Mouse (Mus musculus) heart, adult 2 months (tissue): ENCODE measurements at regions not wholly inside any gene's neighbourhood (a gene's known extent, or its start where the extent isn't known, plus 50 kb on each side); places are given as distances from the start of the nearest gene placed in this dataset.

ENCODE experiments used
- DNase-seq, 2 experiments: peaks; one replicate each; pipeline ENCODE4 v3.0.0; 2021
- H3K27ac ChIP-seq: fragments of 200-600 bp; 2 replicates; pipeline ENCODE4 v1.8.1; 2022
- H3K27me3 ChIP-seq: fragments of 200-500 bp; 2 replicates; pipeline ENCODE4 v1.6.1; 2012; ENCODE audit warnings: mild to moderate bottlenecking, low read length, inconsistent platforms, mixed read lengths; ENCODE audit not compliant: control insufficient read depth, insufficient read depth
- H3K36me3 ChIP-seq: fragments of 200-500 bp; 2 replicates; pipeline ENCODE4 v1.6.1; 2012; ENCODE audit warnings: low read length, inconsistent platforms; ENCODE audit not compliant: control insufficient read depth, insufficient read depth
- H3K4me1 ChIP-seq: fragments of 200-500 bp; 2 replicates; pipeline ENCODE4 v1.6.1; 2011; ENCODE audit warnings: low read length; ENCODE audit not compliant: control insufficient read depth, insufficient read depth
- H3K4me3 ChIP-seq: fragments of 200-600 bp; 2 replicates; pipeline ENCODE4 v1.8.1; 2022
- H3K79me2 ChIP-seq: fragments of 200-500 bp; replicated peaks from 2 replicates; pipeline ENCODE4 v1.6.1; 2012; ENCODE audit warnings: mild to moderate bottlenecking, inconsistent platforms, low read length, moderate library complexity, mixed read lengths; ENCODE audit not compliant: control insufficient read depth, insufficient read depth
- H3K9ac ChIP-seq: fragments of 200-500 bp; 2 replicates; pipeline ENCODE4 v1.6.1; 2012; ENCODE audit warnings: low read depth, mild to moderate bottlenecking, control low read depth, inconsistent platforms, low read length, mixed read lengths
- CTCF ChIP-seq: fragments of 200-600 bp; IDR thresholded peaks from 2 replicates; pipeline ENCODE4 v1.8.1; 2022; ENCODE audit warnings: antibody characterized with exemption, mild to moderate bottlenecking, moderate library complexity
- EP300 ChIP-seq: fragments of 200-500 bp; IDR thresholded peaks from 2 replicates; pipeline ENCODE4 v1.6.1; 2011; ENCODE audit warnings: low read depth, low read length, control low read depth; ENCODE audit not compliant: insufficient read depth
- POLR2A ChIP-seq: fragments of 200-500 bp; IDR thresholded peaks from 2 replicates; pipeline ENCODE4 v1.6.1; 2011; ENCODE audit warnings: mild to moderate bottlenecking, low read depth, low read length, control low read depth; ENCODE audit not compliant: insufficient read depth
- WGBS: fragments of 180-500 bp; shearing (Covaris S2); methylation state at CpG from one replicate; pipeline ENCODE4 v1.1.7; 2018; 5-methylcytosine and 5-hydroxymethylcytosine counted together
- intact Hi-C: fragments of 180-260 bp; cut with DNase I; formaldehyde crosslinking; loops from one replicate; pipeline ENCODE4 v1.15.1; 2025

DNA sequence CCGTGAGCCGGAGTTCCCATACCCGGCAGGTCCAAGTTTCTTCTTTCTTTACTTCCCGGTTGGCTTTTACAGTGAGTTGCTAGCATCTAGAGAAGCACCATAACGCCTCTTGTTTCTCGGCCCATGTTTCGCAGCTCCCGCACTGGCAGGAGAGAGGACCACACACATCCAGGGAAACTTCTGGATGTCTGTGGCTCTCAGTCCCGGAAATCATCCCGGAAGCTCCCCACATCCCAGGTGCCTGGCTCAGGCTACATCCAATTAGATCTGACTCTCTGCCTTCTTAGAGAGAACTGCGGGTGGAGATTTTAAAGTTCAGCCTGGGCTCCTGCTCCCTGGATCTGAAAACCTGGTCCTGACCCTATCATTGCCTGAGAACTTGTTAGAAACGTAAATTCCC is 146.8 kb upstream of the Mylip start:
- TF ChIP-seq EP300 (no peak), CTCF (no peak), POLR2A (no peak)
- no peak overlapping the region for H3K4me3 ChIP-seq
- H3K4me1 ChIP-seq: no peaks in the 10 kb centered on the region
- 71% methylated on average over 12 of the region's 12 CpGs for WGBS
- H3K36me3 ChIP-seq: peaks cover 3% of the 10 kb centered on the region; the same call in 1 of the 2 replicates
- no peaks in the 10 kb centered on the region for H3K27me3 ChIP-seq
- no peak overlapping the region for H3K9ac ChIP-seq
- DNase-seq: no peak
- intact Hi-C loops: no loop called here
- H3K27ac ChIP-seq: no peak overlapping the region
- no peaks in the 10 kb centered on the region for H3K79me2 ChIP-seq

DNA sequence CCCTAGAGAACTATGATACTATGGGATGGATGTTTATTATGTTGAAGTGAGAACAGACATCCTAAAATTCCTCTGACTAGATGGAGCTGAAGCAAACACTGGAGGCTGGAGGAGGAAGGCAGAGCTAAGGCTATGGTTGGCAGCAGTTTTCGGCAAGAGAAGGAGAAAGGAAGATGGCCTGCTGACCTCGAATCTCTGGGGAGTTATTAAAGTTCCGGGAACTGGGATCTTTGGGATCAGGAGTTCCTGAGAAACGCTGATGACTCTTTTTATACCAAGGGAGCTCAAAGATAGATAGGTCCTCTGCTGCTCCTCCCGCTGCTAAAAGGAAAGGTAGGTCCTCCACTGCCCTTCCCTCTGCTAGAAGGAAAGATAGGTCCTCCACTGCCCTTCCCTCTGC is 143.9 kb upstream of the Mylip start:
- Histone ChIP-seq H3K79me2 (no peaks in the 10 kb centered on the region), H3K36me3 (peaks cover 3% of the 10 kb centered on the region; the same call in 1 of the 2 replicates), H3K27me3 (no peaks in the 10 kb centered on the region), H3K9ac (no peak overlapping the region), H3K4me1 (no peaks in the 10 kb centered on the region), H3K4me3 (no peak overlapping the region), H3K27ac (no peak overlapping the region)
- no peak for TF ChIP-seq EP300
- no peak for TF ChIP-seq POLR2A
- TF ChIP-seq CTCF: no peak
- intact Hi-C loops: no loop called here
- 26% methylated on average over 5 of the region's 5 CpGs for WGBS
- no peak for DNase-seq

- Histone ChIP-seq H3K4me3 (no peak overlapping the region), H3K9ac (no peak overlapping the region), H3K4me1 (no peaks in the 10 kb centered on the region), H3K27ac (no peak overlapping the region), H3K36me3 (peaks cover 3% of the 10 kb centered on the region; the same call in 1 of the 2 replicates), H3K27me3 (no peaks in the 10 kb centered on the region), H3K79me2 (no peaks in the 10 kb centered on the region)
- TF ChIP-seq POLR2A: no peak
- no peak for TF ChIP-seq CTCF
- no peak for TF ChIP-seq EP300
- no peak for DNase-seq
- WGBS: 76% methylated on average over 2 of the region's 2 CpGs
- intact Hi-C loops: no loop called here
Measured at GRCm38 (mm10) chr13:45246341-45246740, 143.2 kb upstream of the Mylip start.

DNA sequence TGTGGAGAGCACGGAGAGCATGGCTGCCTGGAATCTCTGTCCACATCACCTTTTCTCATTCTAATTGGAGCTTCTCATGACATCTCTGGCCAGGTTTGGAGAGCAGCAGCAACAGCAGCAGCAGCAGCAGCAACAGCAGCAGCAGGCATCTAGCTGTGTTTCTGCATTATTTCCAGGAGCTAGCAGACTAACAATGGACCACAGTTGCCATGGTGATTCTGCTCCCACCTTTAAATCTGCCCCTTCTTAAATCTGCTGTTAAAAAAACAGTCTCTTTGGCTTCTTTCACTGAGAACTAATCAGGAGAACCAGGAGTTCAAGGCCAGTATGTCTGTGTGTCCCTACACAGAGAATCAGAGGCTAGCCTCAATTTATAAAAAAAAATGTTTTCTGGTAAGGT is 139.5 kb upstream of the Mylip start:
- TF ChIP-seq CTCF (no peak), POLR2A (no peak), EP300 (no peak)
- Histone ChIP-seq H3K27ac (no peak overlapping the region), H3K9ac (no peak overlapping the region), H3K27me3 (no peaks in the 10 kb centered on the region), H3K4me3 (no peak overlapping the region), H3K4me1 (no peaks in the 10 kb centered on the region), H3K36me3 (peaks cover 3% of the 10 kb centered on the region; the same call in 1 of the 2 replicates), H3K79me2 (no peaks in the 10 kb centered on the region)
- 81% methylated on average over 1 of the region's 1 CpGs for WGBS
- DNase-seq: no peak
- intact Hi-C loops: no loop called here

GRCm38 (mm10) chr13:45251068-45251467 is 138.5 kb upstream of the Mylip start:
- peaks cover under 1% of the 10 kb centered on the region; the same call in 1 of the 2 replicates for H3K36me3 ChIP-seq
- no peak for DNase-seq
- TF ChIP-seq POLR2A (no peak), CTCF (no peak)
- no peaks in the 10 kb centered on the region for H3K27me3 ChIP-seq
- no peaks in the 10 kb centered on the region for H3K79me2 ChIP-seq
- no peak overlapping the region for H3K4me3 ChIP-seq
- H3K9ac ChIP-seq: no peak overlapping the region
- intact Hi-C loops: no loop called here
- WGBS: 59% methylated on average over 3 of the region's 3 CpGs
- peaks cover 1% of the 10 kb centered on the region; the same call in 1 of the 2 replicates for H3K4me1 ChIP-seq
- H3K27ac ChIP-seq: no peak overlapping the region

GRCm38 (mm10) chr13:45252126-45252525 is 137.4 kb upstream of the Mylip start:
- no peaks in the 10 kb centered on the region for H3K27me3 ChIP-seq
- DNase-seq: no peak
- 69% methylated on average over 3 of the region's 3 CpGs for WGBS
- H3K4me3 ChIP-seq: no peak overlapping the region
- H3K79me2 ChIP-seq: no peaks in the 10 kb centered on the region
- no peak overlapping the region for H3K9ac ChIP-seq
- peaks cover 1% of the 10 kb centered on the region; the same call in 1 of the 2 replicates for H3K4me1 ChIP-seq
- no peaks in the 10 kb centered on the region for H3K36me3 ChIP-seq
- intact Hi-C loops: no loop called here
- H3K27ac ChIP-seq: no peak overlapping the region
- TF ChIP-seq POLR2A (no peak), EP300 (no peak), CTCF (no peak)
